Mouse (Mus musculus) CH12.LX (cell line): ENCODE measurements around the gene Myo1c. TPM values are rescaled to one million over a fixed set of nuclear protein-coding genes. Genes with fewer than 3 reads are reported as not detected.

Source experiments
- DNase-seq: peaks from one replicate; pipeline ENCODE4 v3.0.0-alpha.2; 2013; ENCODE audit errors: extremely low read depth
- H3K27ac ChIP-seq: 2 replicates; pipeline ENCODE4 v1.5.1; 2012; ENCODE audit warnings: low read depth, mild to moderate bottlenecking, control low read depth, moderate library complexity; ENCODE audit not compliant: insufficient read depth
- H3K27me3 ChIP-seq: replicated peaks from 2 replicates; pipeline ENCODE3; 2012; ENCODE audit warnings: inconsistent platforms
- H3K36me3 ChIP-seq, 2 experiments: replicated peaks in 1 of 2; 2 replicates each; pipeline versions ENCODE3 to v1.6.1; 2012; ENCODE audit warnings: inconsistent platforms in 1 of 2, low read length in 1 of 2, mild to moderate bottlenecking in 1 of 2, mixed read lengths in 1 of 2, moderate library complexity in 1 of 2; ENCODE audit not compliant: control insufficient read depth in 1 of 2, insufficient read depth in 1 of 2
- H3K4me1 ChIP-seq, 2 experiments: 2 replicates each; pipeline ENCODE4 v1.6.1; 2012; ENCODE audit warnings: inconsistent platforms in 1 of 2, moderate library complexity in 1 of 2; ENCODE audit not compliant: insufficient read depth in 2 of 2, control insufficient read depth in 1 of 2
- H3K4me2 ChIP-seq: 2 replicates; pipeline ENCODE4 v1.6.1; 2012; ENCODE audit warnings: low read depth, mild to moderate bottlenecking, control low read depth; ENCODE audit not compliant: poor library complexity, insufficient read depth, severe bottlenecking
- H3K4me3 ChIP-seq, 3 experiments: fragments of 150-350 bp in 1 of 3; sonication (generic) in 1 of 3; replicated peaks in 1 of 3; 2 replicates each; pipeline versions ENCODE3 to v1.5.1; 2011 to 2012; ENCODE audit warnings: low read depth in 2 of 3, low read length in 2 of 3, mild to moderate bottlenecking in 2 of 3, moderate library complexity in 2 of 3, control low read depth in 1 of 3, improper control_type of control experiment in 1 of 3, inconsistent platforms in 1 of 3, mixed read lengths in 1 of 3; ENCODE audit not compliant: poor library complexity in 1 of 3
- H3K79me2 ChIP-seq: replicated peaks from 2 replicates; pipeline ENCODE4 v1.6.1; 2012; ENCODE audit warnings: mild to moderate bottlenecking, moderate library complexity; ENCODE audit not compliant: control insufficient read depth, poor library complexity, insufficient read depth, severe bottlenecking; ENCODE audit errors: extremely low read depth
- H3K9ac ChIP-seq: 2 replicates; pipeline ENCODE4 v1.6.1; 2012; ENCODE audit warnings: low read depth, mild to moderate bottlenecking, control low read depth, moderate library complexity; ENCODE audit not compliant: insufficient read depth
- H3K9me3 ChIP-seq: replicated peaks from 2 replicates; pipeline ENCODE3; 2012; ENCODE audit warnings: low read length, inconsistent platforms, mixed read lengths
- BHLHE40 ChIP-seq: IDR thresholded peaks from 2 replicates; pipeline ENCODE4 v1.6.1; 2011; ENCODE audit warnings: mild to moderate bottlenecking, low read depth, low read length, improper control_type of control experiment
- CHD1 ChIP-seq: IDR thresholded peaks from 2 replicates; pipeline ENCODE4 v1.6.1; 2012; ENCODE audit warnings: low read depth, low read length, improper control_type of control experiment, inconsistent platforms
- CHD2 ChIP-seq: IDR thresholded peaks from 2 replicates; pipeline ENCODE4 v1.6.1; 2011; ENCODE audit warnings: low read length, improper control_type of control experiment
- CTCF ChIP-seq, 2 experiments: IDR thresholded peaks in 1 of 2; conservative IDR thresholded peaks in 1 of 2; 2 replicates each; pipeline ENCODE4 v1.5.1; 2011 to 2012; ENCODE audit warnings: low read depth in 2 of 2, low read length in 2 of 2, improper control_type of control experiment in 1 of 2, inconsistent platforms in 1 of 2, mild to moderate bottlenecking in 1 of 2, moderate library complexity in 1 of 2
- ELF1 ChIP-seq: IDR thresholded peaks from 2 replicates; pipeline ENCODE4 v1.6.1; 2014; ENCODE audit warnings: low read depth, mild to moderate bottlenecking, inconsistent platforms, low read length, improper control_type of control experiment
- EP300 ChIP-seq: IDR thresholded peaks from 2 replicates; pipeline ENCODE4 v1.6.1; 2011; ENCODE audit warnings: low read length, improper control_type of control experiment
- ETS1 ChIP-seq: conservative IDR thresholded peaks from 2 replicates; pipeline ENCODE4 v1.6.1; 2012; ENCODE audit warnings: low read depth, mild to moderate bottlenecking, inconsistent platforms, low read length, improper control_type of control experiment, moderate library complexity
- IRF4 ChIP-seq: IDR thresholded peaks from 2 replicates; pipeline ENCODE4 v1.6.1; 2014; ENCODE audit warnings: low read depth, mild to moderate bottlenecking, inconsistent platforms, low read length, improper control_type of control experiment
- JUN ChIP-seq: IDR thresholded peaks from 2 replicates; pipeline ENCODE4 v1.6.1; 2011; ENCODE audit warnings: low read depth, mild to moderate bottlenecking, low read length, improper control_type of control experiment, moderate library complexity; ENCODE audit not compliant: insufficient read depth
- JUND ChIP-seq: conservative IDR thresholded peaks from 2 replicates; pipeline ENCODE4 v1.6.1; 2011; ENCODE audit warnings: low read depth, low read length, improper control_type of control experiment
- MAFK ChIP-seq: IDR thresholded peaks from 2 replicates; pipeline ENCODE4 v1.6.1; 2011; ENCODE audit warnings: low read length, improper control_type of control experiment; ENCODE audit not compliant: insufficient replicate concordance
- MAX ChIP-seq: IDR thresholded peaks from 2 replicates; pipeline ENCODE4 v1.6.1; 2011; ENCODE audit warnings: low read length, improper control_type of control experiment
- MAZ ChIP-seq: IDR thresholded peaks from 2 replicates; pipeline ENCODE4 v1.6.1; 2012; ENCODE audit warnings: low read depth, mild to moderate bottlenecking, inconsistent platforms, low read length, improper control_type of control experiment, moderate library complexity
- MEF2A ChIP-seq: IDR thresholded peaks from 2 replicates; pipeline ENCODE4 v1.6.1; 2014; ENCODE audit warnings: low read depth, mild to moderate bottlenecking, inconsistent platforms, low read length, improper control_type of control experiment, borderline replicate concordance
- MXI1 ChIP-seq: IDR thresholded peaks from 2 replicates; pipeline ENCODE4 v1.6.1; 2011; ENCODE audit warnings: mild to moderate bottlenecking, low read depth, low read length, improper control_type of control experiment
- MYC ChIP-seq: IDR thresholded peaks from 2 replicates; pipeline ENCODE4 v1.6.1; 2011; ENCODE audit warnings: low read depth, mild to moderate bottlenecking, improper control_type of control experiment, low read length
- NELFE ChIP-seq: IDR thresholded peaks from 2 replicates; pipeline ENCODE4 v1.6.1; 2011; ENCODE audit warnings: low read depth, low read length, improper control_type of control experiment
- NRF1 ChIP-seq: IDR thresholded peaks from 2 replicates; pipeline ENCODE4 v1.6.1; 2014; ENCODE audit warnings: low read depth, mild to moderate bottlenecking, inconsistent platforms, low read length, improper control_type of control experiment, moderate library complexity
- POLR2A ChIP-seq: IDR thresholded peaks from 2 replicates; pipeline ENCODE4 v1.6.1; 2011; ENCODE audit warnings: low read depth, mild to moderate bottlenecking, improper control_type of control experiment, low read length
- RCOR1 ChIP-seq: conservative IDR thresholded peaks from 2 replicates; pipeline ENCODE4 v1.6.1; 2012; ENCODE audit warnings: low read depth, mild to moderate bottlenecking, inconsistent platforms, low read length, improper control_type of control experiment
- SIN3A ChIP-seq: IDR thresholded peaks from 2 replicates; pipeline ENCODE4 v1.6.1; 2012; ENCODE audit warnings: low read length, improper control_type of control experiment, inconsistent platforms
- SMC3 ChIP-seq: IDR thresholded peaks from 2 replicates; pipeline ENCODE4 v1.6.1; 2011; ENCODE audit warnings: low read depth, low read length, improper control_type of control experiment
- TBP ChIP-seq: conservative IDR thresholded peaks from 2 replicates; pipeline ENCODE4 v1.6.1; 2011; ENCODE audit warnings: low read depth, low read length, improper control_type of control experiment
- TCF12 ChIP-seq: IDR thresholded peaks from 2 replicates; pipeline ENCODE4 v1.6.1; 2014; ENCODE audit warnings: low read depth, mild to moderate bottlenecking, inconsistent platforms, low read length, improper control_type of control experiment
- USF2 ChIP-seq: conservative IDR thresholded peaks from 2 replicates; pipeline ENCODE4 v1.6.1; 2011; ENCODE audit warnings: low read depth, low read length, improper control_type of control experiment
- ZKSCAN1 ChIP-seq: IDR thresholded peaks from 2 replicates; pipeline ENCODE4 v1.6.1; 2012; ENCODE audit warnings: low read depth, inconsistent platforms, low read length, improper control_type of control experiment, borderline replicate concordance
- ZMIZ1 ChIP-seq: IDR thresholded peaks from 2 replicates; pipeline ENCODE4 v1.6.1; 2012; ENCODE audit warnings: low read depth, mild to moderate bottlenecking, inconsistent platforms, low read length, improper control_type of control experiment
- ZNF384 ChIP-seq: IDR thresholded peaks from 2 replicates; pipeline ENCODE4 v1.6.1; 2012; ENCODE audit warnings: low read depth, low read length, improper control_type of control experiment, inconsistent platforms
- dilution Hi-C: fragments of 300-500 bp; cut with MboI; formaldehyde crosslinking; loops from 2 replicates; pipeline ENCODE4 v1.14.3; 2020; ENCODE audit warnings: low sequenced_read_pairs; ENCODE audit not compliant: extremely low pct_unique_long_range_greater_than_20kb, extremely low pct_ligation_motif_present
- in situ Hi-C: fragments of 300-500 bp; cut with MboI; formaldehyde crosslinking; loops from 3 replicates; pipeline ENCODE4 v1.14.3; 2019; ENCODE audit warnings: low sequenced_read_pairs, low pct_ligation_motif_present, low pct_unique_long_range_greater_than_20kb, mixed read lengths
- polyA plus RNA-seq: library from polyadenylated mRNA; unstranded; fragments of >175 nt; gene quantifications from 2 replicates; pipeline ENCODE4 v1.2.1, GENCODE M21; 2012; ENCODE audit warnings: low read depth; ENCODE audit not compliant: insufficient read length
- total RNA-seq, 2 experiments: library from RNA; depleted of rRNA; stranded (reverse); fragments of 300-350 nt in 1 of 2; fragments of >200 nt in 1 of 2; gene quantifications; 2 replicates each; pipeline ENCODE4 v1.2.3; 2012 to 2014

Myo1c gene
- total and polyA plus RNA-seq, 3 experiments, result 21.9 to 52.0 (median 41.1) TPM

GRCm38 (mm10) chr11:75677881-75678746 is 27.8 kb downstream of the Myo1c start:
- dilution Hi-C loops, result no loop called here
- H3K27ac ChIP-seq, result peak overlapping the region; percentile 48; the same call in 1 of the 2 replicates
- no peak for DNase-seq
- in situ Hi-C loops, result no loop called here
- peak overlapping the region; percentile 43; the same call in 1 of the 2 replicates for H3K9ac ChIP-seq
- peaks cover 5 to 36% of the 10 kb centered on the region in 2 experiments for H3K4me1 ChIP-seq
- no peaks in the 10 kb centered on the region for H3K27me3 ChIP-seq
- H3K79me2 ChIP-seq, result peaks cover 39% of the 10 kb centered on the region
- TF ChIP-seq RCOR1 (peak; percentile 72; the same call in 1 of the 2 replicates), MEF2A (no peak), MAZ (peak; percentile 51), MXI1 (no peak), ZNF384 (peak; percentile 78), POLR2A (no peak), MAX (peak; percentile 36; the same call in 1 of the 2 replicates), JUND (peak; percentile 32; the same call in 1 of the 2 replicates), EP300 (peak; percentile 56; the same call in 1 of the 2 replicates), CHD2 (peak; percentile 70), ELF1 (peak; percentile 48; the same call in 1 of the 2 replicates), ZMIZ1 (no peak), CHD1 (0 out of 2 replicates have a peak, but pooled peaks have one; percentile 46)
- peaks cover 11 to 31% of the 10 kb centered on the region in 2 experiments for H3K36me3 ChIP-seq
- no peaks in the 10 kb centered on the region for H3K9me3 ChIP-seq
- peak overlapping the region; percentile 60 to 96 (median 69) for H3K4me3 ChIP-seq
- peak overlapping the region; percentile 73 for H3K4me2 ChIP-seq

DNA sequence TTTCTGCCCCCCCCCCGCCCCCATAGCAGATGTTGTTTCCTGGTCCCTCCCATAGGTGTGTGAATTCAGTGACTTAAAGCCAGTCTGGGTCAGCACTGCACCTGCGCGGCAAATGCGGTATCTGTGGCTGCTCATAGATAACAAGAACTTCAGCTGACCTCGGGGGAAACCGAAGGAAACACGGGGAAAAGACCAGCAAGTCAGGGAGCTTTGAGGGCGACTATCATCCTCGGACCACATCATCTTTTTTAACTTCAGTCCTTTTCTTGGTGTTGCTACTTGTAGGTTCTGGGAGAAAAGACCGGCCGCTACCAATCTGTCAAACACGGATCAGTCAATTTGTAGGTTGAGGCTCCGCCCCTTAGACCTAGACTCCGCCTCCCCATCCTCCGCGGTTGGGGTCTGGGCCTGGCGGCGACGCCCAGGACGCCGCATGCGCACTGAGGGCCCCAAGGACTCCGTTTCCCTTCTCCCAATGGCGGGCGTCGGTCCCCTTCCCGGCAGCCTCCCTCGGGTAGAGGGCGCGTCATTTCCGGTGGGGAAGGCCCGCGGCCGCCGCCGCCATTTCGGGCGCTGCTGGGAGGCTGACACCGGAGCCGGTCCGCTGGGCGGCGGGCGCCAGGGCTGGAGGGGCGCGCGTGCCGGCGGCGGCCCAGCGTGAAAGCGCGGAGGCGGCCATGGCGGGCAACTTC is 28.6 kb downstream of the Myo1c start, which contains the start of gene Crk:
Gene Crk (plus strand): TSS at position 513 of the 692 bp plus-strand sequence.
- Histone ChIP-seq H3K36me3 (peaks cover 6 to 31% of the 10 kb centered on the region in 2 experiments), H3K4me3 (peak within 1 kb of the TSS; percentile 80 to 96 (median 89)), H3K9me3 (no peaks in the 10 kb centered on the region), H3K79me2 (peaks cover 46% of the 10 kb centered on the region), H3K27me3 (no peaks in the 10 kb centered on the region), H3K9ac (peak within 1 kb of the TSS; percentile 87), H3K27ac (peak within 1 kb of the TSS; percentile 86), H3K4me2 (peak within 1 kb of the TSS; percentile 100), H3K4me1 (peaks cover 5 to 43% of the 10 kb centered on the region in 2 experiments)
- dilution Hi-C loops (no loop called here), in situ Hi-C loops (no loop called here)
- peak; percentile 99 for DNase-seq
- TF ChIP-seq MYC (no peak), TCF12 (peak; percentile 83), SMC3 (no peak), IRF4 (peak; percentile 46), NELFE (peak; percentile 98), SIN3A (peak; percentile 40), EP300 (no peak), TBP (peak; percentile 57; the same call in 1 of the 2 replicates), MXI1 (peak; percentile 74), MAZ (peak; percentile 1; the same call in 1 of the 2 replicates), MAFK (no peak), CTCF (conservative IDR thresholded peaks at IDR 0.05 in 1 of 2, IDR thresholded peaks at IDR 0.05 in 1 of 2; ENCODE audit: low read depth in 2 of 2, low read length in 2 of 2) (no peak; a peak in 1 of 4 replicates), NRF1 (peak; percentile 87), JUND (no peak), ZKSCAN1 (no peak), POLR2A (peak; percentile 95), BHLHE40 (peak; percentile 48), MAX (0 out of 2 replicates have a peak, but pooled peaks have one; percentile 31), ELF1 (peak; percentile 79), JUN (no peak), USF2 (no peak), ETS1 (no peak; the same call in none of the 2 replicates)
